Mouse (Mus musculus) hindbrain, embryonic 14.5 days (tissue): ENCODE measurements around the gene Gm10337. TPM values are rescaled to one million over a fixed set of nuclear protein-coding genes. Genes with fewer than 3 reads are reported as not detected.

ENCODE experiments used
- ATAC-seq: fragments of 200-750 bp; cut with Nextera tagmentation; 2 replicates; pipeline ENCODE4 v1.8.0; 2017; ENCODE audit warnings: moderate number of reproducible peaks, mild to moderate bottlenecking, moderate TSS enrichment, moderate library complexity; ENCODE audit not compliant: low FRiP score
- DNase-seq: peaks from one replicate; pipeline ENCODE4 v3.0.0-alpha.2; 2015; ENCODE audit warnings: low spot score
- H3K27ac ChIP-seq: fragments of 300-500 bp; sonication (generic); 2 replicates; pipeline ENCODE4 v1.5.1; 2014; ENCODE audit warnings: mild to moderate bottlenecking, moderate library complexity
- H3K27me3 ChIP-seq: fragments of 300-500 bp; sonication (generic); 2 replicates; pipeline ENCODE4 v1.6.1; 2014; ENCODE audit warnings: mild to moderate bottlenecking, low read length, mixed read lengths; ENCODE audit not compliant: control insufficient read depth, insufficient read depth
- H3K36me3 ChIP-seq: fragments of 300-500 bp; sonication (generic); replicated peaks from 2 replicates; pipeline ENCODE4 v1.6.1; 2014; ENCODE audit not compliant: control insufficient read depth, insufficient read depth
- H3K4me1 ChIP-seq: fragments of 300-500 bp; sonication (generic); replicated peaks from 2 replicates; pipeline ENCODE4 v1.6.1; 2014; ENCODE audit warnings: antibody characterized with exemption, low read length, mixed read lengths; ENCODE audit not compliant: control insufficient read depth, insufficient read depth
- H3K4me2 ChIP-seq: fragments of 300-500 bp; sonication (generic); replicated peaks from 2 replicates; pipeline ENCODE4 v1.6.1; 2014; ENCODE audit warnings: mild to moderate bottlenecking, moderate library complexity
- H3K4me3 ChIP-seq: fragments of 300-500 bp; sonication (generic); replicated peaks from 2 replicates; pipeline ENCODE4 v1.5.1; 2014; ENCODE audit warnings: mild to moderate bottlenecking, low read length
- H3K9ac ChIP-seq: fragments of 300-500 bp; sonication (generic); 2 replicates; pipeline ENCODE4 v1.6.1; 2014
- H3K9me3 ChIP-seq: fragments of 300-500 bp; sonication (generic); 2 replicates; pipeline ENCODE4 v1.6.1; 2016; ENCODE audit warnings: low read length; ENCODE audit not compliant: control insufficient read depth
- WGBS: fragments of 180-500 bp; shearing (Covaris S2); extraction: QIAGEN DNeasy Blood & Tissue Kit; methylation state at CpG from one replicate; pipeline ENCODE4 v1.1.7; 2014; 5-methylcytosine and 5-hydroxymethylcytosine counted together
- polyA plus RNA-seq: library from polyadenylated mRNA; unstranded; fragments of >200 nt; fragmentation: Nextera tagmentation; extraction: Ambion mirVana; gene quantifications from 2 replicates; pipeline ENCODE4 v1.2.1, GENCODE M21; 2014

Gm10337 gene
- polyA plus RNA-seq, 1 experiment from 2014 or later = 9.6 TPM

GRCm38 (mm10) chr15:102505073-102505769, 1.7 kb downstream of the Gm10337 start:
- Histone ChIP-seq H3K27ac (no peak overlapping the region), H3K4me2 (no peak overlapping the region), H3K9ac (no peak overlapping the region), H3K4me3 (no peak overlapping the region), H3K4me1 (peaks cover 12% of the 10 kb centered on the region; the same call in 1 of the 2 replicates), H3K36me3 (peaks cover 85% of the 10 kb centered on the region), H3K9me3 (no peaks in the 10 kb centered on the region), H3K27me3 (no peaks in the 10 kb centered on the region)
- 76% methylated on average over 12 of the region's 12 CpGs for WGBS
- ATAC-seq (no peak), DNase-seq (no peak)

DNA sequence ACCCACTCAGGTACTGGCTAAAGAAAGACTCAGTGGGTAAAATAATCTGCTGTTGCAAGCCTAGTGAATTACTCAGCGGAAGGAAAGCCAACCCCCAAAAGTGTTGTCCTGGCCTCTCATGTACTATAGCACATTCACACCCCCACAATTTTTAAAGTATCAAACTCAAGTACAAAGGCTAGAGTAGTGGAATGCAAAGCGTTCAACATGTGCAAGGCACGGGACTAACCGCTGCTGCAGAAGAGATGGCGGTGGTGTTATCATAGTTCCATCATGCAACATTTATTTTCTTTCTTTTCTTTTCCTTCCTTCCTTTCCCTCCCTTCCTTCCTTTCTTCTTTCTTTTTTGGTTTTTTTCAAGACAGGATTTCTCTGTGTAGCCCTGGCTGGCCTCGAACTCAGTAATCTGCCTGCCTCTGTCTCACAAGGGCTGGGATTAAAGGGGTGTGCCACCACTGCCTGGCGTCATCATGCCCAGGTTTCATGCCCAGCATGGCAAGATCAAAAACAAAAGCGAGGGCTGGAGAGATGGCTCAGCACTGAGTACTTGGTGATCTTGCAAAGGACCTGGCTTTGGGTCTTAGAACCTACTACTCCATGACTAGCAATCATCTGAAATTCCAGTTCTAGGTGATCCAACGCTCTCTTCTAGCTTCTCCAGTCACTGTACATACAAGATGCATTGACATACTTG, 2.4 kb downstream of the Gm10337 start:
- Histone ChIP-seq H3K36me3 (peaks cover 78% of the 10 kb centered on the region), H3K27ac (no peak overlapping the region), H3K27me3 (no peaks in the 10 kb centered on the region), H3K4me2 (no peak overlapping the region), H3K4me1 (peaks cover 15% of the 10 kb centered on the region; the same call in 1 of the 2 replicates), H3K9me3 (no peaks in the 10 kb centered on the region), H3K4me3 (no peak overlapping the region), H3K9ac (no peak overlapping the region)
- ATAC-seq (no peak), DNase-seq (no peak)
- 89% methylated on average over 9 of the region's 9 CpGs for WGBS

DNA sequence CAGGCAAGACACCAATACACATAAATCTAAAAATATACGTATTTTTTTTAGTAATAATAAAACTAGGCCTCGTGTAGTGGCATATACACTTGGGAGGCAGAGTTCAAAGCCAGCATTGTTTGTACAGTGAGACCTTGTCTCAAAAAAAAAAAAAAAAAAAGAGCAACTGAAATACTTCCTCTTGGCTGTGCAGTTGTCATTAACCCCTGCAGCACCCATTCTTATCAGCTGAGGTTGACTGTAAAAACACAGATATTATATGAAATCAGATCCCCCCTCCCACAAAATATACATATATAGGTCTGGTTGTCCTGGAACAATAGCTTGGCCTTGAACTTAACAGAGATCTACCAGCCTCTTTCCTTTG, 2.9 kb downstream of the Gm10337 start:
- Histone ChIP-seq H3K9me3 (no peaks in the 10 kb centered on the region), H3K4me1 (peaks cover 20% of the 10 kb centered on the region), H3K27me3 (no peaks in the 10 kb centered on the region), H3K9ac (no peak overlapping the region), H3K4me3 (no peak overlapping the region), H3K27ac (no peak overlapping the region), H3K4me2 (no peak overlapping the region), H3K36me3 (peaks cover 73% of the 10 kb centered on the region)
- WGBS = 71% methylated on average over 2 of the region's 2 CpGs
- no peak for ATAC-seq
- DNase-seq = no peak

- Histone ChIP-seq H3K9me3 (no peaks in the 10 kb centered on the region), H3K4me1 (peaks cover 24% of the 10 kb centered on the region), H3K27me3 (no peaks in the 10 kb centered on the region), H3K4me3 (no peak overlapping the region), H3K4me2 (no peak overlapping the region), H3K27ac (no peak overlapping the region), H3K36me3 (peaks cover 69% of the 10 kb centered on the region), H3K9ac (no peak overlapping the region)
- DNase-seq (no peak), ATAC-seq (no peak)
- WGBS = 100% methylated on average over 1 of the region's 1 CpGs
Observed at GRCm38 (mm10) chr15:102506864-102507263, 3.3 kb downstream of the Gm10337 start.

DNA sequence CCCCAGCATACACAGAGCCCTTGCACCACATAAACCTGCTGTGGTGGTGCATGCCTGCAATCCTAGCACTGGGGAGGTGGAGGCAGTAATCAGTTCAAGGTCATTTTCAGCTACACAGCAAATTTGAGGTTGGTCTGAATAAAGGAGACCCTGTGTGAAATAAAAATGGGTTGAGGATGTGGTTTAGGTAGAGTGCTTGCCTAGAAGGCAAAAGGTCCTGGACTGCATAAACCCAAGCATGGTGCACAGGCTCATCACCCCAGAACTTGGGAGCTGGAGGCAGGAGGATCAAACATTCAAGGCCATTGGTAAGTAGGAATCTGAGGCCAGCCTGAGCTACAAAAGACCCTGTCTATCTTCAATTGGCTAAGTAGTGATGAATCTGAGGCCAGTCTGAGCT, 4.0 kb downstream of the Gm10337 start:
- Histone ChIP-seq H3K4me3 (no peak overlapping the region), H3K9ac (no peak overlapping the region), H3K9me3 (no peaks in the 10 kb centered on the region), H3K27ac (no peak overlapping the region), H3K27me3 (no peaks in the 10 kb centered on the region), H3K36me3 (peaks cover 62% of the 10 kb centered on the region), H3K4me2 (no peak overlapping the region), H3K4me1 (peaks cover 31% of the 10 kb centered on the region)
- DNase-seq (no peak), ATAC-seq (no peak)

DNA sequence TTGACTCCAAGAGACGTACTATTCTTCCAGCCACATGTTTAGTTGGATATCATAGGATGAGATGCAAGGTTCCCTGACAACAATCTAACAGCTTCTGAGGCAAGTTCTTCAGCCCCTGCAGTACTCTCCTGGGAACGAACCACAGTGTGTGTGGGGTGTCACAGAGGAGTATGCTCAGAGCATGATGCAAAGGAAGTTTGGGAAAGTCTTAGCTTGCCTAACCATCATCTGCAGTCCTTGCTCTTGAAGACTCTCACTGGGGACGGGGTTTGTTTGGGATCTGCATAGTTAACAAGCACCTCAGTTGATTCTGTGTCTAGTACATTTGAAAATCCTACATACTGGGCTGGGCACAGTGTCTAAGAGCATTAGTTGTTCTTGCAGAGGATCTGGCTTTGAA, 4.8 kb downstream of the Gm10337 start:
- peaks cover 38% of the 10 kb centered on the region for H3K4me1 ChIP-seq
- WGBS = 89% methylated on average over 3 of the region's 3 CpGs
- no peak overlapping the region for H3K4me3 ChIP-seq
- H3K36me3 ChIP-seq = peaks cover 54% of the 10 kb centered on the region
- H3K4me2 ChIP-seq = no peak overlapping the region
- no peaks in the 10 kb centered on the region for H3K9me3 ChIP-seq
- ATAC-seq (no peak), DNase-seq (no peak)
- H3K27me3 ChIP-seq = no peaks in the 10 kb centered on the region
- no peak overlapping the region for H3K9ac ChIP-seq
- H3K27ac ChIP-seq = no peak overlapping the region

- DNase-seq (peak; percentile 61), ATAC-seq (peak; percentile 54)
- WGBS = 6% methylated on average over 9 of the region's 9 CpGs
- Histone ChIP-seq H3K9me3 (no peaks in the 10 kb centered on the region), H3K4me3 (peak overlapping the region; percentile 44), H3K4me2 (peak overlapping the region; percentile 65), H3K4me1 (peaks cover 45% of the 10 kb centered on the region), H3K27ac (peak overlapping the region; percentile 84), H3K36me3 (peaks cover 36% of the 10 kb centered on the region), H3K27me3 (no peaks in the 10 kb centered on the region), H3K9ac (peak overlapping the region; percentile 64)
Observed at GRCm38 (mm10) chr15:102510110-102510509, 6.6 kb downstream of the Gm10337 start.

DNA sequence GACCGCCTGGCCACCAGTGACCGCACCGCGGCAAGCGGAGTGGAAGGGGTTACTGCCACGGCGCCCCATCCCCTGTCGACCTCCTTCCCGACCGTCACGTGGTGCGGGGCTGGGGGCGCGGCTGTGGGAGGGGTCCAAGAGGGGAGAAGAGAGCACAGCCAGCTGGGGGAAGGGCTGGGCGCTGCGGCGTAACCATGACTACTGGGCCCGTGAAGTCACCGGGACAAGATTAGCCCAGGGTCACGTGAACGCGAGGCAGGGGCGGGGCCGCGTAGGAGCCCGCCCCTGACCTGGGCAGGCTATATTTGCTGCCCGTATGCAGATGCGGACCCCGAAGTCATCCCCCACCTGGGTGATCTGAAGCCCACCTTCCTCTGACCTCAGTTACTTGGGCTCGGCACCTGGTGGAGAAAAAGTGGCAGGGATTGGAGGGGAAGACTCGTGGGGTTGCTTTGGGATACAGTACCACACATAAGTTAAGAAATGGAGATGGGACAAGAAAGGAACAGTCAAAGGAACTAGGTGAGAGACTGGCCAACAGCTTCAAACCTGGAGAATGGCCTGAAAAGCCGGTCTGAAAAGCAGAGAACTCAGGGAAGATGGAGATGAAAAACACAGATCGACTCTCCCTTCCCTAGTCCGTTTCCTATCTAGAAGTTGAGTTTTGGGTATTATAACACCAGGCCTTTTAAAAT, 7.2 kb downstream of the Gm10337 start:
- Histone ChIP-seq H3K9me3 (no peaks in the 10 kb centered on the region), H3K27ac (peak overlapping the region; percentile 84), H3K4me1 (peaks cover 51% of the 10 kb centered on the region), H3K4me2 (peak overlapping the region; percentile 65), H3K27me3 (no peaks in the 10 kb centered on the region), H3K4me3 (peak overlapping the region; percentile 44), H3K36me3 (peaks cover 30% of the 10 kb centered on the region), H3K9ac (peak overlapping the region; percentile 64)
- ATAC-seq = peak; percentile 94
- WGBS = 3% methylated on average over 34 of the region's 34 CpGs
- DNase-seq = peak; percentile 87

DNA sequence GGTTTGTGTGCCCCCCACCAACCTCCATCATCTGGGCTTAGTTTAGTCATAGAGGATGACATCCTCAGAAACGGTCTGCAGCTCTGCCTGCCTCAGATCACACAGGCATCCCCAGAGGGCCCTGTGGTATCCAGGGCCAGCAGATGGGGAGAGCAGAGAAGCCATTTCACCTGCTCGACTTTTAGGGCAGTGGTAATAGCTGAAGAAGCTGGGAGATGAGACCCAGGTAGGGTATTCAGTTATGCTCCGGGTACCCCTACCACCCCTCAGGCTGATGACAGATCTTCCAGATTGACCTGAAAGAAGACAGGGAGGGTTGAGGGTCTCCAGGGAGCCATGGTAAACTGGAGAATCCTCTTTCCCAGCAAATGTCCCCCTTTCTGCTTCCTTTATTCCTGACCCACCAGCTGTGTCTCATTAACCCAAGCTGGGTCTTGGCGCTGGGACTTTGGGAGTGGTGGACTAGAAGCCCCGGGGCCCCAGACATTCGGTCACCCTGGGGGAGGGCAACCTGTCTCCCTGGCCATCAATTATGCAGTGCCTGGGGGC, 7.8 kb downstream of the Gm10337 start:
- Histone ChIP-seq H3K36me3 (peaks cover 24% of the 10 kb centered on the region; the same call in 1 of the 2 replicates), H3K27me3 (no peaks in the 10 kb centered on the region), H3K4me1 (peaks cover 55% of the 10 kb centered on the region), H3K27ac (peak overlapping the region; percentile 84), H3K4me3 (peak overlapping the region; percentile 44), H3K9me3 (no peaks in the 10 kb centered on the region), H3K4me2 (peak overlapping the region; percentile 65), H3K9ac (peak overlapping the region; percentile 64)
- DNase-seq = no peak
- 9% methylated on average over 6 of the region's 6 CpGs for WGBS
- no peak for ATAC-seq
